Mouse (Mus musculus) embryo, embryonic 11.5 days (tissue): ENCODE results near the gene Rcan2.

Source experiments
- DNase-seq: peaks from one replicate; pipeline ENCODE4 v3.0.0-alpha.2; 2012; ENCODE audit warnings: low read depth, low spot score

The Rcan2 gene

DNA sequence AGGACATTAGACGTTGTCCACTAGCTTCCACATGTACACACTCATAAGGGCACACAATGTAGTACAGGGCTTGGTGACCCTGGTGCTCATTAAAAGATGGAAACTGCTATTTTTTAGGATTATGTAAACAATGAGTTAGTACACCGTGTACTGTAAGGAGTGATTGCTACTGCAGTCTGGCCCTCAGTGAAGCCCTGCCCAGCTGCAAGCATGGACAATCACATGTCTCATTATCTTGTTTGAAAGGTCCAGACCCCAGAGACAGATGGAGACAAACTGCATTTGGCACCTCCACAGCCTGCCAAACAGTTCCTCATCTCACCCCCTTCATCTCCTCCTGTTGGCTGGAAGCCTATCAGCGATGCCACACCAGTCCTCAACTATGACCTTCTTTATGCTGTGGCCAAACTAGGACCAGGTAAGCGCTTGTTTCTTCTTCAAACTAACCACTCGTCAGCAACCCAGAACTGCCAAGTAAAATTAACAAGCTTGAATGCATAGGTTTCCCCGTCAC is 219.6 kb downstream of the Rcan2 start:
- DNase-seq: no peak

DNA sequence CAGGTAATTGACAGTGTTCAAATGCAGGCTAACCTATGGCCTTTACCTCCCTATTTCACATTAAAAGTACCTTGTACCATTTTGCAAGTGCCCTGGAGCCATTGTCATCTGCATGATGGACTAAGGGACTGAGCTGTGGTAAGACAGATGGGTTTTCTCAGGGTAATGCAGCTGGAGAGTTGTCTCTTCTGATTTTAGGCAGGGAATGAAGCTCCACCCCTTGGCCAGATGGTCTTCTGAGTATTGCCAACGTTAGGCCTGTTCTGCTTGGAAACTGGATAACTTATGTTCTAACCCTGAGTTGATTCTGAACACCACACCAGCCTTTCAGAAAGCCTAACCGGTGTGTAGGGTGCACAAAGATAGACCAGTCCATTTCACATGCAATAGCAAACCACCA is 222.7 kb downstream of the Rcan2 start:
- DNase-seq: no peak

DNA sequence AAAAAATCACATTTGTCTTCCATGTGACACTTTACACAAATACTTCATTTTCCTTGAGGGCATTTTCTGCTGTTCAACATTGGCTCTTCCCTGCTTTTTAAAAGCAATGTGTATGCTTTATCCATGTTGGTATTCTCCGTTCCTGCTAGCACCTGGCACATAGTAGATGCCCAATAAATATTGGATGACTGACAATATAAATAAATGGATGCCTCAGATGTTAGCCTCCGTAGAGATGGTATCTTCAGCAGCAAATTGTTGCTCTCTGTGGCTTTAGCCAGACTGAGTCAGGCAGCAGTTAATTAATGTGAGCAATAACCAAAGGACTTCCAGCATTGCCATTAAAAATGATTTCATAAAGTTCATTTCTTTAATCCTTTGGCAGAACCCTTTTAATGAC is 223.9 kb downstream of the Rcan2 start:
- DNase-seq: no peak

- DNase-seq: no peak
These were observed 224.8 kb downstream of the Rcan2 start for GRCm38 (mm10) chr17:44025935-44026334.

GRCm38 (mm10) chr17:44026378-44026777 is 225.2 kb downstream of the Rcan2 start:
- DNase-seq: no peak

DNA sequence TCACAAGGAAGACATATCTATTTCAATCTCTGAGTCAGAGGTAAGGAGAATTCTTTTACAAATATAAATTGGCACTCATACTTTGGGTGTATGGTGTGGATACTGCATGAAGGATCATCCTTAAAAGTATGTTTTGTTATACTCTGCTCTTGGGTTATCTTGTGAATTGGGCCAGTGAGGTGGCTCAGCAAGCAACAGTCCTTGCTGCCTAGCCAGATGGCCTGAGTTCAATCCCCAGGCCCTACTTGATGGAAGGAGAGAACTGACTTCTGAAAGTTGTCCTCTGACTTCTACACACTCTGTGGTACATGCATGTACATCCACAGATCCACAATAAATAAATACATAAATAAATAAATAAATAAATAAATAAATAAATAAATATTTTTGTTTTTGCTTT is 225.6 kb downstream of the Rcan2 start:
- DNase-seq: no peak

DNA sequence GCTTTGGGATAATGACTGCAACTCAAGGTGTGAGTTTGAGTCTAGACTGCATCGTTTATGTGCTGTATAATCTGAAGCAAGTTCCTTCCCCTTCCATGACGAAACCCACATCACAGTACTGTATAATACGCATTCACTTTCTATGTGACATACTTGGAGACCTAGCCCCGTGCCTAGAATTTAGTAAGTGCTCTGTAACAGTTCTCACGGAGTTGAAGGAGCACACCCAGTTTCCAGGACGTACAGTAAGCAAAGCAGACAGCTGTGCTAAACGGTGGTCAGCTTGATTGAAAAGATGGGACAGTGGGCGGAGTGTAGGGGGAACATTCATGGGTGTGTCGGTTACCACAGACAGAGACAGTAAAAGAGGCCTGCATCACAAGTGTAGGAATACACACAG is 226.2 kb downstream of the Rcan2 start:
- no peak for DNase-seq

GRCm38 (mm10) chr17:44029616-44030015 is 228.5 kb downstream of the Rcan2 start:
- no peak for DNase-seq

- no peak for DNase-seq
These were observed 229.8 kb downstream of the Rcan2 start for GRCm38 (mm10) chr17:44030776-44031587.

DNA sequence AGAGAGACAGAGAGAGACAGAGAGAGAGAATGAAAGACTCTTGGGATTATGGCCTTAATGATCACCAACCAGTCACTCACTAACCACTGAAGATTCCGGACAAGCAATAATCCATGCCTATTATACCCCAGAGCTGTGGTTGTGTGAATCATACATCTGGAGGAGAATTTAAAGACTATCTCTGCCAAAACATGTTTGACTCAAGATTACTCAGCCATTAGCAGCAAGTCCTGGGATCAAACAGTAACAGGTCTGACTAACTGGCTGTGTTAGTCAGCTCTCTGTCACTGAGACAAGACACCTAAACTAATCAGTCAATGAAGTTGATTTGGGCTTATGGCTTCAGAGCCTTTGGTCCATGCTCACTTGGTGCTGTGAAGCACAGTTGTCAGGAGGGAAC is 233.9 kb downstream of the Rcan2 start:
- no peak for DNase-seq

GRCm38 (mm10) chr17:44038656-44039055 is 237.5 kb downstream of the Rcan2 start:
- peak; percentile 17 for DNase-seq

- DNase-seq: no peak
These were observed 239.3 kb downstream of the Rcan2 start for GRCm38 (mm10) chr17:44040449-44040848.

DNA sequence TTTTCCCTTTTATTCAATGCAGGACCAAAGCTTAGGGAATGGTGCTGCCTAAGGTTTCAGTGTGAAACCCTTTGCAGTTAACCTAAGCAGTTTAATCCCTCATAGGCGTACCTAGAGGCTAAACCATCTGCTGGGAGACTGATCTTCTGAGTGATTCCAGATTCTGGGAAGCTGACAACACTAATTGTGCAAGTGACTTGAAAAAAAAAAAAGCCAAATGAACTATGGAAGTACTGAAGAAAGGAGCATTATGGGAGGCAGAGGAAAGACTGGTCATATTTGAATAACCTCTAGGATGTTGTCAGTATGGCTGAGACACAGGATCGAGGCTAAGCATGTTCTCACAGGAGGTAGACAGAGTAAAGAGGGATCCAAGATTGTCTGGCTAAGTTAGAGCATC is 241.2 kb downstream of the Rcan2 start:
- no peak for DNase-seq

GRCm38 (mm10) chr17:44042861-44043260 is 241.7 kb downstream of the Rcan2 start:
- DNase-seq: no peak

DNA sequence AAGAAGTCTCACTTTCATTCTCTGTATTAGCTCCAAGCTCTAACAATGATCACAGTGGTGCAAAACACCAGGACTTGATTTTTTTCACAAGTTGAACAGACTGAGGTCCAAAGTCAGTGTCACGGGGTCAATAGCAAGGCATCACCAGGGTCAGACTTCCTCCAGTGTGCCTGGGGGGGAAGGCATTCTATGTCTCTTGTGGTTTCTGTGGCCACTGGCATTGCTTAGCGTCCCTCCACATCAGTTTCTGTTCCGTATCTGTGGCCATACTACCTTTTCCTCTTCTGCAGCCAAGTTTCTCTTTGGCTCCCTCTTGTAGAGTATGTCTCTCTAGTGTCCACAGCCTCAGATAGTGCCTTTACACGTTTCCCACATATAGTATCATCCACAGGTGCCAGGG is 252.3 kb downstream of the Rcan2 start:
- DNase-seq: no peak

GRCm38 (mm10) chr17:44057123-44057522 is 256.0 kb downstream of the Rcan2 start:
- no peak for DNase-seq

- no peak for DNase-seq
These were observed 257.0 kb downstream of the Rcan2 start for GRCm38 (mm10) chr17:44058145-44058544.

GRCm38 (mm10) chr17:44060781-44061180 is 259.6 kb downstream of the Rcan2 start:
- no peak for DNase-seq

- no peak for DNase-seq
These were observed 260.2 kb downstream of the Rcan2 start for GRCm38 (mm10) chr17:44061289-44061890.

- no peak for DNase-seq
These were observed 267.7 kb downstream of the Rcan2 start for GRCm38 (mm10) chr17:44068876-44069275.

- DNase-seq: no peak
These were observed 270.5 kb downstream of the Rcan2 start for GRCm38 (mm10) chr17:44071680-44072079.

GRCm38 (mm10) chr17:44075601-44076000 is 274.4 kb downstream of the Rcan2 start:
- no peak for DNase-seq

GRCm38 (mm10) chr17:44076051-44076680 is 275.0 kb downstream of the Rcan2 start:
- peak; percentile 9 for DNase-seq
